Mouse (Mus musculus) left cerebral cortex, adult 9 months (tissue): ENCODE results near the gene Runx2.
A peak's percentile ranks its signal among the peaks of the same experiment; 100 is the strongest.

Experiments used
- DNase-seq, 2 experiments: peaks; one replicate each; pipeline ENCODE4 v3.0.0; 2022; ENCODE audit warnings: low spot score in 2 of 2

The Runx2 gene

DNA sequence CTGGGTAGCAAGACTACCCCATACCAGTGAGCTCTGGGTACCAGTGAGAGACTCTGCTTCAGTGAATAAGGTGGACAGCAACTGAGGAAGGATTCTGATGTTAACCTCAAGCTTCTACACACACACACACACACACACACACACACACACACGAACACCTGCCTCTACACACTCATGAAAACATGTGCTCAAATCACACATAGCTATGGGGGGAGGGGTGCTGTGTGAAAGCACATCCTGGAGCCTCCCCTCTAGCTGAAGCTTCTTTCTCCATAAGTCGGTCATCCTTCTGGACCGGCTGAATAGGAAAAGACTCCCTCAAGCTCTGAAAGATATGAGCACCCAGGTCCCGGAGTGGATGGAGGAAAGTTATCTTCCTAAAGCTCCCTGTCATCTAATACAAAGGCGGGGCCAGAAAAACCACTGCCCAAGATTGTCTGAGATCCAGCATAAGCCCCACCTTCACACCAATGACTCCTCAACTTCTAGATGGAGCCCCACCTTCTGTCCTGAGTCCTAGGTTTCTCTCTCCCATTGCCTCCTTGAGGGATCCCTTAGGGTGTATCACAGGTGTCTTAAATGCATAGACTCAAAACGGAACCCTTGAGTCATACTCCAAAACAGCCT is 152.4 kb downstream of the Runx2 start:
- no peak for DNase-seq

DNA sequence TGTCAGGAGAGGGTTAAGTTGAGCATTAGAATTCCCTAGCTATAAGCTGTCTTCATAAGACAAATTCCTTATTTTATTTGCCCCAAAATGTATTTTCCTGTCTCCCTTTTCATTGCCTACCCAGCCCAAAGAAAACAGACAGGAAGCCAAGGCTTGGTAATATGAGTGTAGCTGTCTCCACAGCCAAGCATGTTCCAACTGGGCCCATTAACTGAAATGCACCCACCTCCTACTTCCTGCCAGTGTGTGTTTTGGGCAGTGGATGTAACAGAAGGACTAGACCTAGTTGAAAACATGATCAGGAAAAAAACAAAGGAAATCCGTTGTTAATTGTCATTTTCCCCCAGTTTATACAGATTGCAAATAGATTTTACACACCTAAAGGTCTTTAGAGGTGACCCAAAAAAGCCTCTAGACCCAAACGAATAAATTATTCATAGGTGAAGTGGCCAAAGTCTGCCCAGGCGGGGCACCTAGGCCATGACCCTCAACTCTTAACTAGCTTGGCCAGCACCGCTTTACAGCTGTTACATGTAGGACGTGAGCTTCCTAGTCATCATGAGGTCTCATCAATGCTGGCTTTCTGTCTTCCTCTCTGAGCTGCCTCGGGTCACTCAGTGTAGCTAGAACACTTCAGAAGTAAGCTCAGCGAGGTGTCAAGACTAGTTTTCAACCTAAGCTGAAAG is 154.3 kb downstream of the Runx2 start:
- DNase-seq, result no peak

DNA sequence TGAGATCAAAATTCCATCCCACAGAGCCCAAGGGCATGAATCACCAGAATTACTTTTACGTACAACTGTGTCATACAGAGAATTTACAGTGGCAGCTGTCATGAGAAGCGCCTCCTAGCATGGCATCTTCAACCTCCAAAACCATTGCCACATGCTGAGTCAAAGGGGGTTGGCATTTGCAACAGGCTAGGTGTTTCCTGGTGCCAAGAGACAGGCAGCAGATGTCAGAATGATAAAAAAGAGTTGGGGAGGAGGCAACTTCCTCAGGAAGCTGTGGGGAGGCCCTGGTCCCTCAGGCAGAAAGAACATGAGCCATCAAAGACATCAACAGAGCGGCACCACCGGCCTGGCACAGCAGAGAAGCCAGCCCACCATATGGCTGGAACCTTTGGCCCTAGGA is 160.1 kb downstream of the Runx2 start:
- no peak for DNase-seq

DNA sequence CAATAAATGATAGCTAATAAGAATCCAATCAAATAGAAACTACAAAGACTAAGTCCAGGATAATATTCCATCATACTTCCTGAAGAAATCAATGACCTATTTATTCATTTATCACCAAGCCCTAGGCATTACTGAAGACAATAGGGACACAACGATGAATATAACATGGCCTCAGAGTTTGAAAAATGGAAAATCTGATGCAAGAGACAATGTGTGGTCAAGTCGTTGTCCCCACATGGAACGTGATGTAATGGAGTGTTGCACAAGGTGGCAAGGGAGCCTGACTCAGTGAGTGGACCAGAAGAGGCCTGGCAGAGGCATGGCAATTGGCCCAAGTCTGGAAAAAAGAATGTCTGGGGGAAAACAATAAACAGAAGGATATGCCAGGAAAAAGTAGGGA is 161.5 kb downstream of the Runx2 start:
- DNase-seq, result no peak

DNA sequence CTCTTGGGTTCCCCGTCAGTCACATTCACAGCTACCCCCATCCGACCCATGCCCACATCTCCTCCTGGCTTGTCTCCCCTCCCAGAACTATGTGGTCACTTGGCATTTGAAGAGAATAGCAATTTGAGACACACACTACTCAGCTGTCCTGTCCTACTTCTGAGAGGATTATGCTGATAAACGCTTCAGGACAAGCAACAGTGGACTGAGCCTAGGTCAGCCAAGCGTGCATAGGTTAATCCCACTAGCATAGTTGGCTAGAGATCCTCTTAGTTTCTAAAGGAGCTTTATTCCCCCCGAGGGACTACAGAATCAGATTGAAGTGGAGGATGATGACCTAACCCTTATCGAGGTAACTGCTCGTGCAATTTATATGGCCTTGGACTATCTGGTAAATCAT is 162.5 kb downstream of the Runx2 start:
- DNase-seq, result no peak

DNA sequence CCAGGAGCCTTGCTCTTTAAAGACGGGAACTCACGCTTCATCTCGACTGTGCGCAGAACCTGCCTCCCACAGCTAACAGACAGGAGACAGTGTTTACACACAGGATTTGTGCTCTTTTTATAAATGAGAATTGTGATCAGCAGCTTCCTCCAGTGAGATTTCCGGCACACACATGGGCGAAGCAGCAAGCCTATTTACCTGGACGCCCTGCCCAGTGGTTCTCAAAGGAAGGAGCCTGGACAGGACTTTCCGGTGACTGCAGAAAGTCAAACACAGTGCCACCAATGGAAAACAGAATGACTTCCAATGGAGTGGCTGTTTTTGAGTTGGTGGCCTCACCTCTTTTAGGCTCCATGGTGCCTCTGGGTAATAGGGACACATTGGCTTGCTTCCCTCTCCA is 163.0 kb downstream of the Runx2 start:
- no peak for DNase-seq

DNA sequence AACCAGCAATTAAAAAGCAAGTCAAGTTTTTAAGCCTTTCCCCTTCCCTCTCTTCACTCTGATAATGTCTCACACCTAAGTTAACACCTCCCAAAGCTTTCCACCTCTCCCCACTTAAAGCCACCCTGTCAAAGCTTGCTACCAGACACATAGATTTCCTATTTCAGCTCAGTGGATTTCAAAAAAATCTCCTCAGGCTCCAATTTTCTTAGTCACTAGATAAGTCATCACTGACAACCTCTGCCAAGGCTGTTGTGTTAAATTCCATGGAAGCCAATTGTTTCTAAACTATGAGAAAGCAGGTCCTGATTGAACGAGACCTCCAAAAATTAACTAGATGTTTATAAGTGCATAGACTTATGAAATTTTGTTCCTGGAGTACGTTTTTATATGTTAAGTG is 164.2 kb downstream of the Runx2 start:
- no peak for DNase-seq

DNA sequence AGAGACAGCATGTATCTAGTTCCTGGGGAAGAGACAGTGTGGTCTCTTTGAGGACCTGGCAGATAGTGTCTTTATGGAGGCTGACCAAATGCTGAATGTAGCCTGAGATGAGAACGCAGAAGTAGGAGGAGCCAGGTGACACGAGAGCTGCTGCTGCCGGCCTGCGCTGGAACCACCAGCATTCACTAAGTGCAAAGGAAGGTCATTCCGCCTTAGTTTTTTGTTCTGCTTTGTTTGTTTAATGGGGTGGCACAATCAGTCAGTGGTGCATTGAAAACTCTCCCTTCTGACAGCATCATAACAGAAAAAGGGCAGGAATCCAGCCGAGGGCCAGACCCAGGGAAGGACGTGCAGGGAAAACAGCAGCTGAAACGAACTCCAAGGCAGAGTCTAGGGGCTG is 165.5 kb downstream of the Runx2 start:
- DNase-seq, result no peak

DNA sequence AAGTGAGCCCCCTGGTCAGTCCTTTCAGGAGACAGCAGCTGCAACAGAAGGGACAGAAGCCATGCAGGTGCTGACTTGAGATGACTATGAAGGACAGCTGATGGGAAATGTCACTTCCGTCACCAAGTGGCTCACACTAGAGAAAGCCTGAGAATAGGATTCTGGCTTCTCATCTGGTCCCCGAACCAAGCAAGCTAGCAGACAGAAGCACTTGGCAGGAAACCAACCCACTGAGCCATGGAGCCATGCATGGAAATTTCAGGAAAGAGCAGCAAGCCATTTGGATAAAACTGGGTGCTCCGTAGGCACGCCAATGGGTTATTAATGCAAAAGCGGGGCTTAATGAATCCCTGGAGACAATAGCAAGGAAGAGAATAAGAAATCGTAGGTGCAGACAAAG is 166.7 kb downstream of the Runx2 start:
- DNase-seq, result no peak

DNA sequence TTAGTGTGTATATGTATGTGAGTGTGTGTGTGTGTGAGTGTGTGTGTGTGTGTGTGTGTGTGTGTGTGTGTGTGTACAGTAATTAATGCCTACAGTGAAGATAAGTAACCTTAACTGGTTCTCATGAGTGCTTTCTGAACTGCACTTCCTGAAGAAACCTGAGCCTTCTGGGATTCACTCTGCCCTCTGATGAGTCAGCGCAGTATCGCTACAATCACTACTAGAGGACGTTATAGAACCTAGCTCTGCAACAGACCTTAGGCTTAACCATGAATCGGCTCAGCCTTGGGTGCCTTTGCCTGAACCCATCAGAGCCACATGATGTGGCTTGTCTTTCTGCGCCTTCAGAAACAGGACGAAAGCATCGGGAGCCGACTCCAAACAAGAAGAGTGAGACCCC is 169.5 kb downstream of the Runx2 start:
- no peak for DNase-seq

DNA sequence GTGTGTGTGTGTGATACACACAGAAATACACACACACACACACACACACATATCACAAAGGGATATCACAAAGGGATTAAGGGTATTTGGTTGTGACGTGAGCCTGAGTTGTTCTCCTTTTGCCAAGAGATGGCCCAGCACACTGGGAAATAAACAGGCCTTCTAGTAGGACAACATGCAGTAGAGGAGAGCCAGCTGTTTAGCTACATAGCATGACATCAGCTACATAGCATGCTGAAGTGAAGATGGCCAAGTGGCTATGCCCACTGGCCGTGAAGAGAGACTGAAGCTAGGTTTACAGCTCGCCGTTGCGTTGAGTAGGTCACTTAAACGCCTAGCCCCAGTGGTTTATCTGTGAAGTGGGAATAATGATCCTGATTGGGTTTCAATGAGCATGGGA is 171.3 kb downstream of the Runx2 start:
- no peak for DNase-seq

DNA sequence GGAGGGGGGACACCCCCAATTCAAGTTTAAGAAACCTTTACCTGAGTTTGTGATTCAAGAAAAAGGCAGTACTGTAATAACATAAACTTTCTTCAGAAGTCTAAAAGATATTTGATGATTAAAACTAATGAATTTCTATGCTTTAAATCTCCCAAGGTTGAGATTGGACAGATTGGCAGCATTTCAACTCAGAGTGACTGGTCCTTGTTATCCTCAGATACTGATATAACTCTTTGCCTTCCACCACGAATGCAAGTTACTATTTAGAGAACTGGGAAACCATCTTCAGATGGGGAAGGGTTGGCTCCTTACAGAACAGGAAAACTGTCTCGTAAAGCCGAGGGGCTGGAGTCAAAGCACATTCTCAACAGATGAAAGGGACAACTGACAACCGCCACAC is 172.5 kb downstream of the Runx2 start:
- DNase-seq, result no peak

DNA sequence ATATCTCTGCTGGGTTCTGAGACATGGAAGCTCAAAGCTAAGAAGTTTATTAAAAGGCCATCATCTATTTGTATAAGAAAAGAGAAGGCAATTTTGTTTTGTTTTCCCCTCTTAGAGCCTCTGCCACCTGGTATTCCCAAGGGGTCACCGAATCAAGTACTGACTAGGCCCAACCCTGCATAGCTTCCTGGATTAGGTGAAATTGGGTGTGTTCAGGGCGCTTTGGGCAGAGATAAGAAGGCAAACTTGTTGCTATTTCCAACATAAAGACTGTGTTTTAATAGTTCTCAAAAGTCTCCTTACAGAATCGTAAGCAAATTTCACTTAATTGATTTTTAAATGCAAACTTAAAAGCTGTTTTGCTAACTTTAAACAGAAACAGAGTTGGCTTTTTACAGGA is 173.7 kb downstream of the Runx2 start:
- DNase-seq, result no peak

DNA sequence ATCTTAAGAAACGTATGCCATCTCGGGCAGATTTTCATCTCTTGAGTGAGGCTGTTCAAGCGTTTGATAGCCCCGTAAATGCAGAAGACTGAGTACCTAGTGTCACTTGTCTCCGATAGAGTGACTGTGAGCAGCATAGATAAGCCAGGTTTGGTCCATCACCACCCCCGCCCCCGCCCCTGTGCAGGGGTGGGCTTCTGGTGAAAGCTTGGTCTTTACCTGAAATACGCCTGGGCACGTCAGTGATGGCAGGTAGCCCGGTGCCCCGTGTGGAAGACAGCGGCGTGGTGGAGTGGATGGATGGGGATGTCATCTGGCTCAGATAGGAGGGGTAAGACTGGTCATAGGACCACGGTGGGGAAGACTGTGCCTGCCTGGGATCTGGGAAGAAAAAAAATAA is 175.2 kb downstream of the Runx2 start:
- no peak for DNase-seq

DNA sequence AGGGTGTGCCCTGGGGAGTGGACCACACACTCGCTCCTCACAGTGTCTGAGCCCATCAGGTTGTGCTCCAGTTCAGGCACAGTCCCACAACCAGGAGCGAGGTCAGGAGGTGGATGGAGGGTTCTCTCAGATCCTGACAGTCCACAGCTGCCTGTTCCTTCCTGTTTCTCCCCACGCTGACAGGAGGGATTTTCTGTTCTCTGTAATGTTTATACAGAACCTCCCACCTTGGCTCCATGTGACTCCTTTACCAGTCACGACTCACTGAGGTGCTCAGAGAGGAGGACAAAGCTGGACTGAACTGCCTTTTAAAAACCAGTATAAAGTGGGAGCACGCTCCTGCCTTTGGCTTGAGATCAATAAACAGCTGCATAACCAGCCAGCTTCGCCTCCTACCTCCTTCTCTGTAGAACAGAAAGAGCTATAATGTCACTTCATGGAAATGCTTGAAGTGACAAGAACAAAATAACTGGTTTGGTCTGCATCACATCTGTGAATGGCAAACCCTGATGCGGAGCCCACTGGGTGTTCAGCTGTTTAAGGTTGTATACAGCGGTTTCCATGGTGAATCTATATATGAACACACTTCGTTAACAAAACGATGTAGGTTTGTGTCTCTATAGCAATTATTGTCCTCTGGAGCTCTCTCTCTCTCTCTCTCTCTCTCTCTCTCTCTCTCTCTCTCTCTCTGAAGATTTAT is 177.3 kb downstream of the Runx2 start:
- DNase-seq, result peak in 1 of 2 experiments; percentile 71

DNA sequence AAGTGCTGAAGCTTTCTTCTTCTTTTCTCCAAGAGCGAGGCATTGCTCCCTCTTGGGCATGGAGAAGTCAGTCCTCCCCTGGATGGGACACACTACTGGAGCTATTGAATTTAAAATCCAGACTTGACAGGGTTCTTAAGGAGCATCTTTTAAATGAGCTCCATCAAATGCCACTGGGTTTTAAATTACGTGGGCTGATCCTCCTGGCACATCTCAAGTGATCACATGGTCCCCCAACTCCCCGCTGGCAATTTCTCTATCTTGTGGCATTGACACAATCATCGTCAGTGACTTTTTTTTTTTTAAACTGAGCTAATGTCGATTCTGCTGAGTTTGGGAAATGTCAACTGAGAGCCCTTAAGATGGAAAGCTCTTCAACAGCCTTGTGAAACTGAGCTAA is 180.1 kb downstream of the Runx2 start:
- DNase-seq, result no peak

DNA sequence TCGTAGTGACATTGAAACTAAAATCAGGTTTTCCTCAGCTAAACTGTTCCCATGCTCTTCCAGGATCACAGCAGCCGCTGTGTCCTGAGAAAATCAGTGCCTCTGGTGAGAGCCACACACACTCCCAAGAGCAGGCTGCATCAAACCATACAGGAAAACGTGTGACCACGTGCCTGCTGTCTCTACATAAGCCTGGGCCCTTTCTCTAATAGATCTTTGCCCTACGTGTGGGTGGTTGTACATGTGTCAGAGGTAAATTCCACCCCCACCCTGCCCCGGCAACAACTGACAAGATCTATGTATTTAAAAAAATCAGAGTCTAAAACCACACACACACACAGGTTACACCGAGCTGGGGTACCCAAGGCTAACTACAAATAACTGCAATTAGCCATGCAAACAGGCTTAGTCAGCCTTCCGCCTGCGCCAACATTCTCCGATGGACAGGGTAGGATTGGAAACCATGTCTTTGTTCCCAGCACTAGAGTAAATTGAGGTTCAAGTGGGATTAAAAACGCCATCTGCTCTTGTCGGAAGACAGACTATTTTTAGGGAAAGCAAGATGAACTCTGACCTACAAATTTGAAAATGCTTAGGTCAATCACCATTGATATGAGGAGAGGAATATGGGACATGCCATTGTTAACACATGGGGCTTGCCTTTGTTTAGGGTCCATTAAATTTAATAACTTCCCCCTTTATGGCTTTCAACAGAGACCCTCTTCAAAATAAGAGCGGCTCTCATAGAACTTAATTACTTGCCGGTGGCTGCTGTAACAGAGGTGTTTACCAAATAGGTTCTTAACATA is 180.8 kb downstream of the Runx2 start:
- no peak for DNase-seq

DNA sequence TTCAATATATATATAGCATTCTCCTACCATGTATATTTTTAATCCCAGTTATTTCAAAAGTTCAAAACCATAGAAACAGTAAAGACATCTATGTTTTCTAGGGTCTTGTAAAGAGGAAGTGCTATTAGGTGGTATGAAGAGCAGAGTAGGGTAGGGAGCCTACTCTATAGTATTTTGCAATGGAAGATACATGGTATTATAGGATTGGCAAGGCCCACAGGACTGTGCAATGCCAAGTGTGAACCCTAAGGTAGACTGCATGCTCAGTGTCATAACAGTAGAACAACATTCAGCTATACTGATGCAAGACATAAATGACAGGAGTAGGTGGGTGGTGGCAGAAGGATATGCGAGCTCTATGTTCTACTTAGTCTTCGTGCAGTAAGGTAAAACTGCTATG is 181.7 kb downstream of the Runx2 start:
- DNase-seq, result no peak

DNA sequence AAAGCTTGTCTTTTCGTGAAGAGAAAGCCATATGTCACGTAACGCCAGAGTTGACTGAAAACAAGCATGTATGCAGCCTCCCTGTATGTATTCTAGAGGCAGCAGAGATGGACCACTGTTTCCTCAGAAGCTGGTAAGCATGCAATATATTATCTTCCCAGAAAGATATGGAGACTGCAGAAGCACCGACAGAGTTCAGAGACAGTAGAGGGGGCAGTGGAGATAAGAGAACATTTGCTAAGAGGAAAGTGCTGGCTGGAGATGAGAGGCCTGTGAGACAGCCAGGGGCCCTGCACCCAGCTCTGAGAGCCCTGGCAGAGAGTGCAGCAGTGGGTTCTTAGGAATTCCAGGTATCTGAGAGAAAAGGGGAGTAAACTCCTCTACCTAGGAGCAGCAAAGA is 182.3 kb downstream of the Runx2 start:
- DNase-seq, result no peak

DNA sequence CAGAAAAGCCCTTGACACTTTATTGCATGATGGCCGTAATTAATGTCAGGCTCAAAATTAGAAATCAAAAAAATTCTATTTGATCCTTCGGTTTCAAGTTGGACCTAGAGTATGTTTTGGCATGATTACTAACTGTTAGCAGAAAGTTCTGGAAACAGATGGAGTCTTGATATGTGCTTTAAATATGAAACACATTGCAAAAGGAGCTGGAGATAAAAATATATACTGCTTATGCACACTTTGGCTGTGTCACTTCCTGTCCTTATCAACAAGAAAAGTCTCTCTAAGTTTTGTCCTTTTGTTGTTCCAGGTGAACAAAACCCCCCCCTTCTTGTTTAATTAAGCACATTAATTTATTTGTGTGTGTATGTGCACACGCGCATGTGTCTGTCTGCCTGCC is 183.0 kb downstream of the Runx2 start:
- DNase-seq, result no peak

DNA sequence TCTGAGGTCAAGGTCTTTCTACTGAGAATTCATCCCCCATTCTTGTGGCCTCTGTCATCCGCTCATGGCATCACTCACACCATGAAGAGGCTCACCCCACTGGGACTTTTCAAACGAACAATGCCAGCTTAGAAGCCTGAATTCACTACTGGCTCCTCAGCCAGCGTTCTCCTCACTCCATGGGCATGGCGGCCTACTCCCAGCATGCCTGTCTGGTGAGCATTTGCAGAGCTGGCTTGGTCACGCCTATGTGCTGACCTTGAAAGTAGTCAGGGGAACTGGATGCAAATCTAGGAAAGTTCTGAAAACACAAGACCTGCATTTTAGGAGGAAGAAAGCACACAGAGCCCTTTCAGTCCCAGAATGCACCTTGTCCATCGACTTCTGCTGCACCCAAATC is 187.3 kb downstream of the Runx2 start:
- DNase-seq, result no peak

DNA sequence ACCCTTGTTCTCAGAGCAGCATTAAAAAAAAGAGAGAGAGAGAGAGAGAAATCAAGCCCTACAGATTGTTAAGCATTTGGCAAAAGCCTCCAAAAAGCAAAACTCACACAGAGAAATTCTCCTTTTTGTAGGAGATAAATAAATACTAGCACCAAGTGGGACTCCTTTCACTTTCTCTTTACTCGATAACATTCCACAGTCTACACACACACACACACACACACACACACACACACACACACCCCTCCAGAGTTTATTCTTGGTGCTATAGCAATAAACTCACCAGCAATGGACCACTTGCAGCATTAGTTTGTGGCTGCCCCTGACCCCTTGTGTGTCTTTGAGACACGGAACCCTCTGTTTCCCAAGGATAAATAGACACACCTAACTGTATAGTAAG is 190.9 kb downstream of the Runx2 start:
- DNase-seq, result no peak

DNA sequence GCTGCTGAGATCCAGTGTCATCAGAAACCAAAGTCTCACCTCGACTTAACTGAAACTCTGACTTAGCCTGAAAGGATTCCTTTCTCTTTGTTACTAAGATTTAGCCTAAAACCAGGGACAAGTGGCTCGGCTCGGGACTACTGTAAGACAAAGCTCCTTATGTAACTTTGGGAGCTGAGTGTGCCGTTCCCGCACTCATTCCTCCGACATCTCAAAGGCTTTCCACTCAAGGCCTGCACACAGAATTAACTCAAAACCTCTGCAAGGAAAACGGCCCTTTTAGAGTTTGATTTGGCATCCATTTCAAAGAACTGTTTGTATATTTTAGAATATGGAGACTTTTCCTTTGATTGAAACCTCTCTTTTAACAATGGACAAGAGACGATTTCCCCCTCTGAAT is 191.3 kb downstream of the Runx2 start:
- no peak for DNase-seq
